Mouse (Mus musculus): ENCODE measurements at regions not wholly inside any gene's neighbourhood (a gene's known extent, or its start where the extent isn't known, plus 50 kb on each side); places are given as distances from the start of the nearest gene placed in this dataset.

GRCm38 (mm10) chr1:75839551-75840223 lies 293.6 kb downstream of the Slc4a3 start:
- no peak for DNase-seq

- DNase-seq = peak in 1 of 2 experiments; percentile 24
These were observed 296.3 kb downstream of the Slc4a3 start for GRCm38 (mm10) chr1:75842396-75842795.

GRCm38 (mm10) chr1:75843326-75843725 lies 297.3 kb downstream of the Slc4a3 start:
- peak; percentile 53 to 61 for DNase-seq

- no peak for DNase-seq
These were observed 298.1 kb downstream of the Slc4a3 start for GRCm38 (mm10) chr1:75844123-75844522.

GRCm38 (mm10) chr1:75844529-75844928 lies 298.5 kb downstream of the Slc4a3 start:
- DNase-seq = peak; percentile 29 to 43

- no peak for DNase-seq
These were observed 298.9 kb downstream of the Slc4a3 start for GRCm38 (mm10) chr1:75844981-75845380.

GRCm38 (mm10) chr1:75845771-75846535 lies 299.9 kb downstream of the Slc4a3 start:
- DNase-seq = no peak

- peak; percentile 81 to 86 for DNase-seq
These were observed 301.6 kb downstream of the Slc4a3 start for GRCm38 (mm10) chr1:75847681-75848080.

GRCm38 (mm10) chr1:75848436-75848835 lies 302.4 kb downstream of the Slc4a3 start:
- no peak for DNase-seq

GRCm38 (mm10) chr1:75850131-75850530 lies 304.1 kb downstream of the Slc4a3 start:
- DNase-seq = no peak

- peak; percentile 53 to 57 for DNase-seq
These were observed 312.6 kb downstream of the Slc4a3 start for GRCm38 (mm10) chr1:75858551-75859255.

GRCm38 (mm10) chr1:75862757-75863156 lies 316.7 kb downstream of the Slc4a3 start:
- DNase-seq = no peak

- DNase-seq = no peak
These were observed 320.5 kb downstream of the Slc4a3 start for GRCm38 (mm10) chr1:75866556-75866955.

- DNase-seq = no peak
These were observed 323.3 kb downstream of the Slc4a3 start for GRCm38 (mm10) chr1:75869414-75869813.

- no peak for DNase-seq
These were observed 323.8 kb downstream of the Slc4a3 start for GRCm38 (mm10) chr1:75869846-75870245.

GRCm38 (mm10) chr1:75873911-75874310 lies 327.8 kb downstream of the Slc4a3 start:
- no peak for DNase-seq

GRCm38 (mm10) chr1:75877209-75877608 lies 331.1 kb downstream of the Slc4a3 start:
- peak in 1 of 2 experiments; percentile 15 for DNase-seq

GRCm38 (mm10) chr1:75885632-75886031 lies 339.6 kb downstream of the Slc4a3 start:
- DNase-seq = no peak

GRCm38 (mm10) chr1:75888499-75889208 lies 342.6 kb downstream of the Slc4a3 start:
- no peak for DNase-seq

GRCm38 (mm10) chr1:75889847-75890591 lies 344.0 kb downstream of the Slc4a3 start:
- peak in 1 of 2 experiments; percentile 7 for DNase-seq

GRCm38 (mm10) chr1:75890636-75891276 lies 344.7 kb downstream of the Slc4a3 start:
- no peak for DNase-seq

- no peak for DNase-seq
These were observed 349.5 kb downstream of the Slc4a3 start for GRCm38 (mm10) chr1:75895550-75895949.
